Mouse (Mus musculus): Measurements from ENCODE around the gene Dpep2nb. TPM values are rescaled to one million over a fixed set of nuclear protein-coding genes. Genes with fewer than 3 reads are reported as not detected.
"Not testable (repeated sequence)": the region's sequence is repeated elsewhere in the genome, so short reads cannot be mapped to it uniquely, and the experiment has no call there.

Gene Dpep2nb
- polyA plus RNA-seq, 1 experiment from 2014 or later: 0.14 TPM

DNA sequence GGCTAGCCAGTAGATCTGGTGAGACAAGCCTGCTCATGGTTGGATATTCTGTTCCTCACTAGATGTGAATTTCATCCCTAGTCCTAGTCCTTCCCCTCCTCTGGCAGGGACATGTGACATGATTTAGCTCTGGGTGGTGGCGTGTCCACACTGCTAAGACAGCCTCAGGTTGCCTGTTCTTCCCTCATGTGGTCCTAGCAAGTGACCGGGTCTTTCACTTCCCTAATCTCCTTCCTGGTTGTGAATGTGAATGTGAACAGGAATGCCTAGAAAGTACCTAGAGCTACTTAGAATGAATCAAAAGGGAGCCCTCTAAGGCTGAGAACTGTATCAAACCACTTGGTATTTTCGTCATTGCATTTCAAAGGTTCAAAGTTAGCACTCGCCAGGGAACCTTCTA lies 33.8 kb upstream of the Dpep2nb start:
- H3K27ac ChIP-seq (replicated peaks): no peak overlapping the region
- H3K36me3 ChIP-seq: peaks cover 22% of the 10 kb centered on the region
- WGBS: 86% methylated on average over 4 of the region's 4 CpGs
- no peaks in the 10 kb centered on the region for H3K4me1 ChIP-seq
- H3K9ac ChIP-seq (replicated peaks): no peak overlapping the region
- H3K4me2 ChIP-seq: no peak overlapping the region
- no peak overlapping the region for H3K4me3 ChIP-seq (replicated peaks)
- H3K9me3 ChIP-seq (replicated peaks): no peaks in the 10 kb centered on the region
- ATAC-seq (ENCODE audit: low FRiP score): no peak
- no peaks in the 10 kb centered on the region for H3K27me3 ChIP-seq (replicated peaks)

DNA sequence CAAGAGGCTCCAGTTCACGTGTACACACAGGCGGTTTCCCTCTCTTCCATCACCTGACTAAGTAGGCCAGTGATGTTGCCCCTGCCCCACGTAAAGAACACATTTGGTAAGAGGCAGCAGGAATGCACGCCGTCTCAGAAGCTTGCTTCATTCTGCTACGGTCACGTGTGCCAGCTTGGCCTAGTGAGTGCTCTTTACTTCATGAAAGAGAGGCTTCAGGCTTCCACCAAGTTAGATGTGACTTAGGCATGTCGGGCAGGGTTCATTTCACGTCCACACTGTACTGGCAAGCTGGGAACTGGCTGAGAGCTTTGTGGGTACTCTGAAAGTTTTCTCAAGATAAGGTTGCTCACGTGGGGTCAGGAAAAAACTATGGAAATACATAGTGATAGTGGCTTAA lies 32.9 kb upstream of the Dpep2nb start:
- no peaks in the 10 kb centered on the region for H3K9me3 ChIP-seq (replicated peaks)
- no peaks in the 10 kb centered on the region for H3K27me3 ChIP-seq (replicated peaks)
- H3K4me3 ChIP-seq (replicated peaks): no peak overlapping the region
- no peak overlapping the region for H3K4me2 ChIP-seq
- no peak overlapping the region for H3K27ac ChIP-seq (replicated peaks)
- no peak for ATAC-seq (ENCODE audit: low FRiP score)
- peaks cover 21% of the 10 kb centered on the region for H3K36me3 ChIP-seq
- WGBS: 95% methylated on average over 10 of the region's 10 CpGs
- H3K9ac ChIP-seq (replicated peaks): no peak overlapping the region
- H3K4me1 ChIP-seq: no peaks in the 10 kb centered on the region

DNA sequence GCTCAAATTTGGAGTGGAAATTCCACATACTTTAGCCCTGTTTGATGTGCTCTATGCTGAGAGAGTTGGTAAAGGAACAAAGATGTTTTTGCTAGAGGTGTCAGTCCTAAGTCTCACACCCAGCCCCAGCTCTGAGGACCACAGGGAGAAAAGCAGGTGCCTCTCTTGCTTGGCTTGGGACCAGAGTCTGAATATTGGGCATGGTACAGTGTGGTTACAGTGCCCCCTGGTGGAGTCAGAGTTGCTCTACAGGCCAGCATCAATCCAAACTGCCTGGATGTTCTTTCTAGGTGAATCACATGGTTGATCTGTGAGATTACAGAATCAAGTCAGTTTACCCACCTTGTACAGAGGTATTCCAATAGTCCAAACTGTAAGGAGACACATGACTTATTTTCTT lies 16.7 kb upstream of the Dpep2nb start:
- Histone ChIP-seq H3K36me3 (peaks cover 24% of the 10 kb centered on the region), H3K4me2 (no peak overlapping the region), H3K4me3 (replicated peaks) (no peak overlapping the region), H3K27me3 (replicated peaks) (no peaks in the 10 kb centered on the region), H3K9me3 (replicated peaks) (no peaks in the 10 kb centered on the region), H3K9ac (replicated peaks) (no peak overlapping the region), H3K4me1 (no peaks in the 10 kb centered on the region), H3K27ac (replicated peaks) (no peak overlapping the region)
- peak; percentile 35; the same call in 1 of the 2 replicates for ATAC-seq (ENCODE audit: low FRiP score)

DNA sequence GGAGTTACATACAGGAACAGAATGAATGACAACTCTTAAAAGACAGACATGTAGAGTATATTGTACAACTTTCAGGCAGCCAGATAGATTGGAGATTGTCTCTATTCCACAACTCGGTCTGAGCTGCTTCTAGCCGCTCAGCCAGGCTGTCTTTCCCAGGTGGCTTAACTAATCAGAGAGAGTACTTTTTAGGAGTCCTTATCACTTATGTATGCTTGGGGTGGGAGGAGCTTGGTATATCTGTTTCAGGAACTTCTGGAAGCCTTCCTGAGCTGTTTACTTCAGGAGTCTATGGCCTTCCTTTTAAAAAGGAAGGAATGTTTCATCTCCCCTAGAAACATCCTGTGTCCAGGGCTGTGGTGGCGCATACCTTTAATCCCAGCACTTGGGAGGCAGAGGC lies 12.3 kb upstream of the Dpep2nb start:
- Histone ChIP-seq H3K9ac (replicated peaks) (no peak overlapping the region), H3K4me2 (no peak overlapping the region), H3K9me3 (replicated peaks) (no peaks in the 10 kb centered on the region), H3K4me3 (replicated peaks) (no peak overlapping the region), H3K27me3 (replicated peaks) (no peaks in the 10 kb centered on the region), H3K4me1 (no peaks in the 10 kb centered on the region), H3K36me3 (peaks cover 26% of the 10 kb centered on the region), H3K27ac (replicated peaks) (no peak overlapping the region)
- ATAC-seq (ENCODE audit: low FRiP score): no peak
- 98% methylated on average over 3 of the region's 3 CpGs for WGBS

DNA sequence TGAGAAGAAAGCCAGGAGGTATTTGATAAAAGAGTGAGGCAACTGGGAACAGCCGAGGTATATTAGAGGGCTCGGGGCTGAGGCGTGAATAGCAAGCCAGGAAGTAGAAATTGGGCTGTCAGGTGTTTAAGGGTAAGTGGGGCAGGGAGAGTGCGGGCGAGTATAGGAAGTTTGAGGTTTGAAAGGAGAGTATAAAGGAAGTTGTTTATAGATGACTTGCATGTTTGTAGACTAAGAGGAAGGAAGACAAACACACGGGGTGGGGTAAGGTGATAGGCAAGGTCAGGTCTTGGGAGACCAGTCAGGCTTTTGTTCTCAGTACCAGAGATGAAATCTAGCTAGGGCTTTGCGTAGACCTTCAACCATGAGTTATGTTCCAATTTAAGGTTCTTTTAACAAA lies 11.4 kb upstream of the Dpep2nb start:
- H3K4me3 ChIP-seq (replicated peaks): no peak overlapping the region
- 94% methylated on average over 7 of the region's 7 CpGs for WGBS

DNA sequence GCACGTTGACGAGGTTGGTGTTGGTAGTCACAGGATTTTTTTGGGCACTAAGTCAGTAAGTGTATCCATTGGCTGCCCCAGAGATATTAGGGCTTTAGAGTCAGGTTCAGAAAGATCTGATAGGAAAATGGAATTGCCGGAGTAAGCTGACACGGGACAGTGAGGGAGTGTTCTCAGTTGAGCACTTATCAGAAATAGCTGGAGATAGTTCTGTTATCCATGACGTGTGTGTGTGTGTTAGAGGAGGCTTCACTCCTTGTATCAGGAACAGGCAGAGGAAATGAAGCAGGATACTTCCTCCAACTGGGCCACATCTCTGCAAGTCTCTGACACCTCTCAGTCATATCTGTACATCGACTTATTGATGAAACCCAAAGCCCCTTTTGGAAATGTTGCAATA lies 10.5 kb upstream of the Dpep2nb start:
- 93% methylated on average over 6 of the region's 6 CpGs for WGBS
- H3K4me3 ChIP-seq (replicated peaks): no peak overlapping the region
- no peak for ATAC-seq (ENCODE audit: low FRiP score)
- no peak overlapping the region for H3K9ac ChIP-seq (replicated peaks)
- H3K36me3 ChIP-seq: peaks cover 26% of the 10 kb centered on the region
- H3K9me3 ChIP-seq (replicated peaks): no peaks in the 10 kb centered on the region
- peaks cover 7% of the 10 kb centered on the region for H3K4me1 ChIP-seq
- H3K27ac ChIP-seq (replicated peaks): no peak overlapping the region
- no peaks in the 10 kb centered on the region for H3K27me3 ChIP-seq (replicated peaks)
- no peak overlapping the region for H3K4me2 ChIP-seq

More for the DNA sequence above, 11.4 kb upstream of the Dpep2nb start:
- no peaks in the 10 kb centered on the region for H3K9me3 ChIP-seq (replicated peaks)
- H3K4me1 ChIP-seq: peaks cover 1% of the 10 kb centered on the region
- H3K27me3 ChIP-seq (replicated peaks): no peaks in the 10 kb centered on the region
- H3K27ac ChIP-seq (replicated peaks): no peak overlapping the region
- no peak for ATAC-seq (ENCODE audit: low FRiP score)
- H3K9ac ChIP-seq (replicated peaks): no peak overlapping the region
- H3K4me2 ChIP-seq: no peak overlapping the region
- H3K36me3 ChIP-seq: peaks cover 26% of the 10 kb centered on the region

DNA sequence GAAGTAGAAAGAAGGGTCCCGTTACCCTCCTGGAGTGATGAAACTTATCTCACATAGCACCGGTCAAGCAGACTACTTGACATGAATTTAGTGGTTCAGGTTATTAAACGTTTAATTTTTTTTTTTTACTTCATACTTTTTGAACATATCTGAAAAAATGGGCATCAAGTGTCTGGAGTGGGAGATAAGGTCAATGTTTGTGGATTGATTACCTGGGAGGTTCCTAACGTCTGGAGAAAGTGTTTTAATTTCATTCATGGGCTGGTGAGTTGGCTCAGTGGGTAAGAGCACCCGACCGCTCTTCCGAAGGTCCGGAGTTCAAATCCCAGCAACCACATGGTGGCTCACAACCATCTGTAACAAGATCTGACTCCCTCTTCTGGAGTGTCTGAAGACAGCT lies 6.4 kb upstream of the Dpep2nb start:
- H3K27ac ChIP-seq (replicated peaks); H3K27me3 ChIP-seq (replicated peaks); H3K9me3 ChIP-seq (replicated peaks); ATAC-seq (ENCODE audit: low FRiP score); H3K9ac ChIP-seq (replicated peaks): not testable (repeated sequence)
- Histone ChIP-seq H3K4me3 (replicated peaks) (peak overlapping the region; percentile 96), H3K4me2 (peak overlapping the region; percentile 99), H3K4me1 (peaks cover 24% of the 10 kb centered on the region), H3K36me3 (peaks cover 14% of the 10 kb centered on the region)
- WGBS: 84% methylated on average over 8 of the region's 8 CpGs

DNA sequence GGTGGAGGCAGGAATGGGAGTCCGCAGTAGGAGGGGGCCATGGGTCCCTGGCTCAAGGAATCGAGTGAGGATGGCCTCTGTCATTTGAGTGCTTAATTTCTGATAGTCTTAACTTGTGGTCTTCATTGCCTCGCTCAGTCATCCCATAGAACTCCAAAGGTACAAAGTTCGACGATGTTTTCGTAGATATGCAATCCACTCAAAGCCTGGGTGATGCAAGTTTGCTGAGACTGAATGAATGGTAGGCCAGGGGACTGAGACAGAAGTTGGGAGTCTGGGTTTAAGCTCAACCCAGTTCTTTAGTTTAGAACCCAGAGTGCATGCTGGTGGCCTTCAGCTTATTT lies 5.8 kb upstream of the Dpep2nb start, which contains the start of gene Ddx28:
TSS of gene Ddx28 (minus strand) at position 240 of the 344 bp plus-strand sequence.
- Histone ChIP-seq H3K9ac (replicated peaks) (peak within 1 kb of the TSS; percentile 91), H3K36me3 (peaks cover 10% of the 10 kb centered on the region), H3K27ac (replicated peaks) (peak within 1 kb of the TSS; percentile 87), H3K4me3 (replicated peaks) (peak within 1 kb of the TSS; percentile 96), H3K27me3 (replicated peaks) (no peaks in the 10 kb centered on the region), H3K4me1 (peaks cover 24% of the 10 kb centered on the region), H3K9me3 (replicated peaks) (no peaks in the 10 kb centered on the region), H3K4me2 (peak within 1 kb of the TSS; percentile 99)
- ATAC-seq (ENCODE audit: low FRiP score): no peak; the same call in 1 of the 2 replicates
- 2% methylated on average over 6 of the region's 6 CpGs for WGBS

DNA sequence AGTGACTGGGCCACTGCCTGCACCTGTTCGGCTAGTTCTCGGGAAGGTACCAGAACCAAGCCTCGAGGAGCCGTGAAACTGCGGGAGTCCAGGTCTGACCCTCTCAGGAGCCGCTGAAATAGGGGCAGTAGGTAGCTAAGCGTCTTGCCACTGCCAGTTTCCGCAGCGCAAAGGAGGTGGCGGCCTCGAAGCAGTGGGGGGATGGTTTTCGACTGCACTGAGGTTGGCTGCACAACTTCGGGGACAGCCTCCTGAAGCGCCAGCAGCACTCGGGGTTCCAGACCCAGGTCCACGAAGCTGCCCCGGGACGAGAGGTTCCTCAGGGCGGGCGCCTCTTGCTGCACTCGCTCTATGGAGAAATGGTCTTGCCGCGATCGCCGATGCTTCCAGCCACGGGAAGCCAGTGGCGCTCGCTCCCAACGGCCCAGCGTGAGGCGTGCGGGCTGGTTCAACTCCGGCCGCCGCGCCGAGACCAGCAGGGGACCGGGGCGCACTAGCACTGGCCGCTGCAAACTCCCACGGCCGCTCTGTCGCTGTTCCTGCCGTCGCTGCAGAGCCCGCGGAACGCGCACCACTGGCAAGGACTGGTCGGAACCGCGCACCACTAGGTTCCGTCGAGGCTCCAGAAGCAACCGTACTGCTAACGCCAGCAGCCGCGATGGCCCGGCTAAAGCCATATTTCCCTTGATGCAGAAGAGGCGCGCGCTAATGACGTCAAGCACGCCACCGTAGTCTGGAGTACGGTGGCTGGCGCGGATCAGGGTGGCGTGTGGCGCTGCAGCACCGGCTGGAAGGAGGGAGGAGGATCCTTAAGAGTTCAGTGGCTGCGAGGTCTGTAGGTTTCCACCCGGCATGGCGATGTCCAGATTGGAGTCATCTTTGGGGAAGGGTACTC lies 5.2 kb upstream of the Dpep2nb start:
- Histone ChIP-seq H3K4me2 (peak overlapping the region; percentile 99), H3K9ac (replicated peaks) (peak overlapping the region; percentile 91), H3K4me3 (replicated peaks) (peak overlapping the region; percentile 96), H3K27ac (replicated peaks) (peak overlapping the region; percentile 87), H3K4me1 (peaks cover 24% of the 10 kb centered on the region), H3K27me3 (replicated peaks) (no peaks in the 10 kb centered on the region), H3K36me3 (peaks cover 5% of the 10 kb centered on the region), H3K9me3 (replicated peaks) (no peaks in the 10 kb centered on the region)
- under 1% methylated on average over 73 of the region's 74 CpGs for WGBS
- ATAC-seq (ENCODE audit: low FRiP score): peak; percentile 95

DNA sequence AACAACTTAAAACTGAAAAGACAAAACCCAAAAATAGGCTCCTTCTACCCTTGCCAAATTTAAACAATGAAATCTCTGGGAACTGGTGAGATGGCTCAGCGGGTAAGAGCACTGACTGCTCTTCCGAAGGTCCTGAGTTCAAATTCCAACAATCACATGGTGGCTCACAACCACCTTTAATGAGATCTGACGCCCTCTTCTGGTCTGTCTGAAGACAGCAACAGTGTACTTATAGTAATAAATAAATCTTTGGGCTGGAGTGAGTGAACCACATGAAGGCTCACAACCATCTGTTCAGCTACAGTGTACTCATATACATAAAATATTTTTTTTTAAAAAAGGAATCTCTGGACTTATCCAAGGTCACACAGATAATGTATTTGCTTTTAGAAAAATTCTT lies 2.1 kb upstream of the Dpep2nb start:
- H3K4me2 ChIP-seq; H3K27ac ChIP-seq (replicated peaks); H3K27me3 ChIP-seq (replicated peaks); H3K9ac ChIP-seq (replicated peaks); ATAC-seq (ENCODE audit: low FRiP score); H3K4me3 ChIP-seq (replicated peaks); H3K9me3 ChIP-seq (replicated peaks); H3K36me3 ChIP-seq: not testable (repeated sequence)
- H3K4me1 ChIP-seq: peaks cover 24% of the 10 kb centered on the region
- 67% methylated on average over 3 of the region's 3 CpGs for WGBS

DNA sequence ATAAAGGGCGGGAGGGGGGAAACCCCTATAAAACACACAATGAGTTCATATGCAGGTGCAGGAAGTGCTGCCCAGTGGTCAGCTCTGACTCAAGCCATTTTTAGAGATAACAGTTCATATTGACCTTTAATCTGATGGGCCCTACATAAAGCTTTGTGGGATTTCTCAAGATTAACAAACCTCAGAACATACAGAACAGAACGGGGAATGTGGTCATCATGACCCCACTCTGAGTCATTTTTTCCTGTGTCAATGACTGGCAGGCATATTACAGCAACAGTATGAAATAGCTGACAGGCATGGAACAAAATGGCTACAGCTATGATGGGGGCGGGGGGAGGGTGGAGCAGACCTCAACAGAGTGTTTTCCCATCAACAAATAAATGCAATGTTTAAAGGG lies 1.4 kb upstream of the Dpep2nb start:
- no peaks in the 10 kb centered on the region for H3K27me3 ChIP-seq (replicated peaks)
- no peak overlapping the region for H3K9ac ChIP-seq (replicated peaks)
- 86% methylated on average over 3 of the region's 3 CpGs for WGBS
- no peaks in the 10 kb centered on the region for H3K36me3 ChIP-seq
- H3K4me3 ChIP-seq (replicated peaks): no peak overlapping the region
- no peaks in the 10 kb centered on the region for H3K9me3 ChIP-seq (replicated peaks)
- no peak overlapping the region for H3K4me2 ChIP-seq
- no peak for ATAC-seq (ENCODE audit: low FRiP score)
- peaks cover 23% of the 10 kb centered on the region for H3K4me1 ChIP-seq
- H3K27ac ChIP-seq (replicated peaks): no peak overlapping the region

DNA sequence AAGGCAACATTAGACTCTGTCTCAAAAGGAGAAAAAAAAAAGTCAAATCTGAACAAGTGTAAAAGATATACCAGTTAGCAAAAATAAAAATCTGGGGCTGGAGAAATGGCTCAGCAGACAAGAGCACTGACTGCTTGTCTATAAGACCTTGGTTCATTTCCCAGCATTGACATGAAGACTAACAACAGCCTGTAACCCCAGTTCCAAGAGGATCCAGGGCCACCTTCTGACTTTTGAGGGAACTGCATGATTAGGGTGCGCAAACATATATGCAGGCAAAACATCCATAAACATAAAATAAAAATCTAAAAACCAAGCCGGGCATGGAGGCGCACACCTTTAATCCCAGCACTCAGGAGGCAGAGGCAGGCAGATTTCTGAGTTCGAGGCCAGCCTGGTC lies 638 bp upstream of the Dpep2nb start:
- Histone ChIP-seq H3K4me1 (peaks cover 17% of the 10 kb centered on the region), H3K27ac (replicated peaks) (no peak overlapping the region), H3K4me3 (replicated peaks) (no peak overlapping the region), H3K36me3 (no peaks in the 10 kb centered on the region), H3K9me3 (replicated peaks) (no peaks in the 10 kb centered on the region), H3K4me2 (no peak overlapping the region), H3K9ac (replicated peaks) (no peak overlapping the region), H3K27me3 (replicated peaks) (no peaks in the 10 kb centered on the region)
- WGBS: 89% methylated on average over 4 of the region's 4 CpGs
- ATAC-seq (ENCODE audit: low FRiP score): no peak

All from neural tube, embryonic 15.5 days (tissue).